Mouse (Mus musculus): Measurements from ENCODE around the gene 2410002F23Rik. TPM values are rescaled to one million over a fixed set of nuclear protein-coding genes. Genes with fewer than 3 reads are reported as not detected.
"Not testable (repeated sequence)": the region's sequence is repeated elsewhere in the genome, so short reads cannot be mapped to it uniquely, and the experiment has no call there.

2410002F23Rik gene
- polyA plus RNA-seq, 1 experiment from 2014 or later: 210 TPM

DNA sequence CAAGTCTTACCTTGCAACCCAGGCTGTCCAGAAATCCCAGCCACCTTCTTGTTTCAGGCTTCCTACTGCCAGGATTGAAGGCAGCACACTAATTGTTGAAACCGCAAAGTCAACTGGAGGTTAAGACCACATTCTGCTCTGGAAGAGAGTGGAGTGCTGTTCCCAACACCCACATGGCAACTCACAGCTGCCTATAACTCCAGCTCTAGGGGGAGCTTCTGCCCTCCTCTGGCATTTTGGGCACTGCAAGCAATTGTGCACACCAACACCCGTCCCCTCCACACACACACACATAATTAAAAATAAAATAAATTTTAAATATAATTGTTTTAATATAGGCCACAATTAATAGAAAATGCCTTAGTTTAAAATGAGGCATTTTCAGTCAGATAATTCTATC, 5.4 kb upstream of the 2410002F23Rik start:
- peaks cover 7% of the 10 kb centered on the region for H3K4me1 ChIP-seq
- H3K36me3 ChIP-seq: no peaks in the 10 kb centered on the region
- H3K9ac ChIP-seq: no peak overlapping the region
- no peak overlapping the region for H3K4me2 ChIP-seq
- H3K27ac ChIP-seq: no peak overlapping the region
- 61% methylated on average over 2 of the region's 2 CpGs for WGBS
- no peaks in the 10 kb centered on the region for H3K27me3 ChIP-seq
- H3K4me3 ChIP-seq: no peak overlapping the region
- ATAC-seq (ENCODE audit: insufficient number of reproducible peaks, insufficient read depth, low FRiP score, low TSS enrichment, low read depth): no peak
- H3K9me3 ChIP-seq: no peaks in the 10 kb centered on the region

DNA sequence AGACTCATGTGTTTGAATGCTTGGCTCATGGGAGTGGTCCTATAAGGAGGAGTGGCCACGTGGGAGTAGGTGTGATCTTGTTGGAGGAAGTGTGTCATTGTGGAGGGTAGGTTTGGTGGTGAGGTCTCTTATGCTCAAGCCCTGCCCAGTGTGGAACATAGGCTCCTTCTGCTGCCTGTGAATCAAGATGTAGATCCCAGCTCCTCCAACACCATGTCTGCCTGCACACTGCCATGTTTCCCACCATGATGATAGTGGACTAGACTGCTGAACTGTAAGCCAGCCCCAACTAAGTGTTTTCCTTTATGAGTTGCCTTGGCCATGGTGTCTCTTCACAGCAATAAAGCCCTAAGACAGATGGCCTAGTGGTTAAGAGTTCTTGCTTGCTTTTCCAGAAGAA, 2.4 kb upstream of the 2410002F23Rik start:
- ATAC-seq (ENCODE audit: insufficient number of reproducible peaks, insufficient read depth, low FRiP score, low TSS enrichment, low read depth): no peak
- no peak overlapping the region for H3K27ac ChIP-seq
- H3K9ac ChIP-seq: no peak overlapping the region
- WGBS: 60% methylated on average over 1 of the region's 1 CpGs
- no peak overlapping the region for H3K4me2 ChIP-seq
- H3K36me3 ChIP-seq: peaks cover 13% of the 10 kb centered on the region
- H3K4me3 ChIP-seq: no peak overlapping the region
- H3K4me1 ChIP-seq: peaks cover 19% of the 10 kb centered on the region
- no peaks in the 10 kb centered on the region for H3K27me3 ChIP-seq
- no peaks in the 10 kb centered on the region for H3K9me3 ChIP-seq

DNA sequence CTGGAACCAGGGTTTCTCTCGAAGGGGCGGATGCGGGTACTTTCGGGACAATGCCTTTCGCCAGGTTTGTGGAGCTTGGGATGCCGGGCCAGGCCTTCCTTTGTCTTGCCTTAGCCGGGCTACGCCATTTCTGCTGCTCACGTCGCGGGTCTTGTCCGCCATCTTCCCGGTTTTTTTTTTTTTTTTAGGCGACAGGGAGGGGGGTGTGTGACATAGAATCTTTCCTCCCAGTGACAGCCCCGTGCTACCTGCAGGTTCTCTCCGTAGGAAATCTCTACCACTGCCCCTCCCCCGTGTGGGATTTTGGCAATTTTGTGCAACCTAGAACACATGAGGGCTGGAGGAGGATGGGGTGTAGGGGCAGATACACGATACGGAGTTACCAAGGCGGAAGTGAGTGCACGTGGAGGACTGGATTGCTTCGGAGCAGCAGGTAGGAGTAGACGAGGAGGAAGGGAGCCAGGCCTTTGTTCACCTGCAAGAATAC, 505 bp downstream of the 2410002F23Rik start:
- peak overlapping the region; percentile 93 for H3K27ac ChIP-seq
- under 1% methylated on average over 23 of the region's 23 CpGs for WGBS
- peak overlapping the region; percentile 89 for H3K9ac ChIP-seq
- no peaks in the 10 kb centered on the region for H3K9me3 ChIP-seq
- ATAC-seq (ENCODE audit: insufficient number of reproducible peaks, insufficient read depth, low FRiP score, low TSS enrichment, low read depth): no peak
- H3K4me1 ChIP-seq: peaks cover 28% of the 10 kb centered on the region
- H3K4me2 ChIP-seq: peak overlapping the region; percentile 79
- peaks cover 38% of the 10 kb centered on the region for H3K36me3 ChIP-seq
- peak overlapping the region; percentile 91 for H3K4me3 ChIP-seq
- no peaks in the 10 kb centered on the region for H3K27me3 ChIP-seq

DNA sequence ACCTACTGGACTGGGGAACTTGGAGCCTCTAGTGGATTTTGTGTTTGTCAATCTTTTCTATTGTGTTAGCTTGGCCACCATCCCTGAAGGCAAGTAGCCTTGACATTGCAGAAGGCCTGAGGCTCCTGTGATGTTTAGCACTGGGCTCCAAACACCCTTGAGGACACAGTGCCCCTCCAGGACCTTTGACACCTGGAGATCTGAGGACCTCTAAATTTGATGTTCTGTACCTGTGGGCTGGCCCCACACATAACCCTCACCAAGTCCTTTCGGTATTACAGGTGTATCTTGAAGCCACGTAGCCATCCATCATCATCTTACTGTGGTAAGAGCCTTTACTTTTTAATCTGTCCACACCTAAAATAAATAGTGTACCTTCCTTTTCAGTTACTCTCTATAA, 1.4 kb downstream of the 2410002F23Rik start:
- Histone ChIP-seq H3K4me2 (peak overlapping the region; percentile 79), H3K27me3 (no peaks in the 10 kb centered on the region), H3K4me1 (peaks cover 30% of the 10 kb centered on the region), H3K9me3 (no peaks in the 10 kb centered on the region), H3K4me3 (peak overlapping the region; percentile 91), H3K9ac (peak overlapping the region; percentile 89), H3K36me3 (peaks cover 47% of the 10 kb centered on the region), H3K27ac (no peak overlapping the region)
- WGBS: 89% methylated on average over 2 of the region's 2 CpGs
- ATAC-seq (ENCODE audit: insufficient number of reproducible peaks, insufficient read depth, low FRiP score, low TSS enrichment, low read depth): no peak

DNA sequence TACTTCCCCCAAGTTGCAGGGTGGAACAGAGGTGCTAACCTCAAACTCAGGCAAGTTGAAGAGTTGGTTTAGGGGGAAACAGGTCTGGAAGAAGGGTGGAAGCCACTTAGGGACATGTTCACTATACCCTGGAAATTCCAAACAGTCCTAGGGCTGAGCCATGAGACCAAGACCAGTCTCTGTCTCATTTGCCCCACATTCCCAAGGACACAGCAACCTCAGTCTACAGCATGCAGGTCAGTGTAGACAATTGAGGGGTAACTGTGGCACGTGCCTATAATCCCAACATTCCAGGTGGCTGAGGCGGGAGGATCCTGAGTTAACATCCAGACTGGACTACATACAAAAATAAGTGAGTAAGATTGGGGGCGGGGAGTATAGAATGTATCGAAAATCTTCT, 2.7 kb downstream of the 2410002F23Rik start:
- peaks cover 57% of the 10 kb centered on the region for H3K36me3 ChIP-seq
- WGBS: 92% methylated on average over 4 of the region's 4 CpGs

DNA sequence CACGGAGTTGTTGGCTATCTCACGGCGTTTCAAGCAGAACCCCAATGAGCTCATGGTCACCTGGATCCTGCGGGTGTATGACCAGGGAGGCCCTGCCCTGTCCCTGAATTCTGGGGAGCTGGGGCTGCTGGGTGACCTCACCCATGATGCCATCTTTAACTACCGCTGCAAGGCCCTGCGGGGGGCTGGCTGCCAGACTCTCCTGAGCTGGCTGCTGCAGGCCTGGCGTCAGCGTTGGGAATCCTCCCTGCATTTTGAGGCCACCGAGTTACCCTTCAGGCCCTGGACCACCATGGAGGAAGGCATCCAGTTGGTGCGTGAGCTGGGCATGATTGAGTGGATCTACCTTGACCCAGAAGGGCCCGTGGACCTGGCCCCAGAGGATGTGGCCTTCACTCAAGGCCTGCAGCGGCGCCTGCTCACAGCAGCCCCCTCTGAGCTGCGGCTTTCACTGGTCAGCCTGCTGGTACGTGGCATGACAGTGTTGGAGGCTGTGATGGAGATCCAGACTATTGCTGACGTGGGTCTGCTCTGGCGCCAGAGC, 4.3 kb downstream of the 2410002F23Rik start:
- not testable (repeated sequence) for H3K27me3 ChIP-seq; H3K4me3 ChIP-seq; H3K9me3 ChIP-seq; ATAC-seq (ENCODE audit: insufficient number of reproducible peaks, insufficient read depth, low FRiP score, low TSS enrichment, low read depth); H3K9ac ChIP-seq; H3K27ac ChIP-seq; H3K4me2 ChIP-seq
- WGBS: 89% methylated on average over 17 of the region's 17 CpGs
- H3K4me1 ChIP-seq: peaks cover 25% of the 10 kb centered on the region
- peaks cover 61% of the 10 kb centered on the region for H3K36me3 ChIP-seq

More for the DNA sequence above, 2.7 kb downstream of the 2410002F23Rik start:
- H3K9me3 ChIP-seq: no peaks in the 10 kb centered on the region
- H3K27ac ChIP-seq: no peak overlapping the region
- H3K4me1 ChIP-seq: peaks cover 31% of the 10 kb centered on the region
- H3K27me3 ChIP-seq: no peaks in the 10 kb centered on the region
- H3K9ac ChIP-seq: no peak overlapping the region
- H3K4me3 ChIP-seq: no peak overlapping the region
- no peak for ATAC-seq (ENCODE audit: insufficient number of reproducible peaks, insufficient read depth, low FRiP score, low TSS enrichment, low read depth)
- H3K4me2 ChIP-seq: no peak overlapping the region

DNA sequence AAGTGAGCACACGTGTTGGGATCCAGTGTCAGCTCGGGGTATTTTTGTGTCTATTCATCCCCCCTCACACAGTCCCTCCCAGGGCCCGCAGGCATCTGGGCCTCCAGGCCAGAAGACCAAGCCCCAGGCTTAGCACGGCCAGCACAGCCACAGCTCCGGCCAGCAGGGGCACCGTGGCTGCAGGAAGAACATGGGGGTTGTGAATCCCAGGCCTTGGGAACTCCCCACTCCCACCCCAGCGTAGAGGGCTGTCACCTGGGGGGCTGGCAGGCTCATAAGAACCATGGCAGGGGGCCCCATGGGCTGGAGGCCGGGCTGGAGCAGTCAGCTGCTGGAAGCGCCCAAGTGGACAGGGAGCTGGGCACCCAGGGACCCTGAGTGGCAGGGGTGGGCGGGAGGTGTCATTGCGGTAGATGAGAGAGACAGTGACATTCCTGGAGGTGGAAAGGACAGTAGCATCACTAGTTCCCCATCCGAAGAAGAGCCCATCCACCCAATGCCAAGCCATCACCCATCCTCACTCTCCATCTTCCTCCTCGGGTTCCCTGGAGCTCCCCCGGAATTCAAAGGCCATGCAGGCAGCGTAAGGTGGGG, 6.6 kb downstream of the 2410002F23Rik start:
- WGBS: 64% methylated on average over 15 of the region's 15 CpGs
- no peak overlapping the region for H3K4me2 ChIP-seq
- ATAC-seq (ENCODE audit: insufficient number of reproducible peaks, insufficient read depth, low FRiP score, low TSS enrichment, low read depth): no peak
- H3K4me1 ChIP-seq: peaks cover 17% of the 10 kb centered on the region
- H3K4me3 ChIP-seq: no peak overlapping the region
- no peak overlapping the region for H3K9ac ChIP-seq
- no peaks in the 10 kb centered on the region for H3K27me3 ChIP-seq
- H3K36me3 ChIP-seq: peaks cover 57% of the 10 kb centered on the region
- no peaks in the 10 kb centered on the region for H3K9me3 ChIP-seq
- peak overlapping the region; percentile 7; the same call in 1 of the 2 replicates for H3K27ac ChIP-seq

DNA sequence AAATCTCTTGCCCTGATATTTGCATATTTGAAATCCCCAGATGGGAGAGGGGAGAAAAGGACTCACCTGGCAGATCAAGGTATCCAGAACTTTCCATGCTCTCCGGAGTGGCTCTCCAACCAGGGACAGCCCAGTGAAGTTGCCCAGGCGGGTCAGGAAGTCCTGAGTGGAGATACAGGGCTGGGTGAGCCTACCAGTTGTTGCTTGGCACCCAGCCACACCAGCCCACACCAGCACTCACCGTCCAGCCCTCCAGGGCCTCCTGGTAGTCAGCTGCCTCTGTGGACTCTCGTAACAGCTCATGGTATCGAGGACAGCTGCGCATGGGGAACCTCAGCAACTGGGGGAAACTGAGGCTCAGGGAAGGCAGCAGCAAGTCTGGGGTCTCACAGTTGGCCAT, 8.4 kb downstream of the 2410002F23Rik start:
- Histone ChIP-seq H3K27ac (no peak overlapping the region), H3K4me3 (no peak overlapping the region), H3K9ac (no peak overlapping the region), H3K4me1 (peaks cover 4% of the 10 kb centered on the region; the same call in 1 of the 2 replicates), H3K27me3 (no peaks in the 10 kb centered on the region), H3K4me2 (no peak overlapping the region), H3K9me3 (no peaks in the 10 kb centered on the region), H3K36me3 (peaks cover 40% of the 10 kb centered on the region)
- WGBS: 82% methylated on average over 6 of the region's 6 CpGs
- ATAC-seq (ENCODE audit: insufficient number of reproducible peaks, insufficient read depth, low FRiP score, low TSS enrichment, low read depth): no peak

DNA sequence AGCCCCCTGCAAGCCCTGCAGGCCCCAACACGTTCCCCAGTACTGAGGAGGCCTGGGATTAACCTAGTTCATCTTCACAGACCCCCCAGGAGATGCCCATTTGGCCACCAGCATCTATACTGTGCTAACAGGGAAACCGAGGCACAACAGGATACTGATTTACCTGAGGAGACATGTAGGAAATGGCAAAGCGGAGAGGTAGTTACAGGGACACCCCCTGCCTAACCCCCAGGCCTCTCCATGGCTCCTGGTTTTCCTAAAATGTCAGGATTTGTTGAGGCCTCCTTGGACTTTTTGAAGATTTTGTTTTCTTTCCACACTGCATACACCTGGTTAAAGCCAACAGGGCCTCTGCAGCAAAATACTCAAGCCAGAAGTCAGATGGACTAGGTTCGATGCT, 10.8 kb downstream of the 2410002F23Rik start, which contains the start of gene Acp4:
Gene Acp4 (minus strand): TSS at position 101 of the 400 bp plus-strand sequence.
- H3K4me3 ChIP-seq: no peak within 1 kb of the TSS
- no peaks in the 10 kb centered on the region for H3K9me3 ChIP-seq
- H3K36me3 ChIP-seq: peaks cover 21% of the 10 kb centered on the region
- H3K9ac ChIP-seq: no peak within 1 kb of the TSS
- H3K27me3 ChIP-seq: peaks cover 8% of the 10 kb centered on the region
- no peak for ATAC-seq (ENCODE audit: insufficient number of reproducible peaks, insufficient read depth, low FRiP score, low TSS enrichment, low read depth)
- H3K4me2 ChIP-seq: no peak within 1 kb of the TSS
- 0 out of 2 replicates have a peak, but pooled peaks cover 3% of the 10 kb centered on the region for H3K4me1 ChIP-seq
- no peak within 1 kb of the TSS for H3K27ac ChIP-seq
- WGBS: 75% methylated on average over 4 of the region's 4 CpGs

DNA sequence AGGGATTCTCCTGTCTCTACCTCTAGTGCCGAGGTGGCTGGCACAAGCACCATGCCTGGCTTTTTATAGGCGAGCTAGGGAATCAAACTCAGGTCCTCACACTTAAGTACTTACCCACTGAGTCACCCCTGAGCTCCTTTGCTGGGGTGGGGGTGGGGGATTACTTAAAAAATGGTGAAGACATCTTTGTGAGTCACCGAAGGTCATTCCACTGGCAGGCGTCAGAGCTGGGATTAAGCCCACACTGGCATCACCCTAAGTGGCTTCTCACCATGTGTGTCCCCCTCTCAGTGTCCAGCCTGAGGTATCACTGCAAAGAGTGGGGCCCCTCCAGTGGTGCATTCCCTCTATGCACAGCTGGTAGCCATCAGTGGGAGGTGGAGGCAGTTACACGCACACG, 13.9 kb downstream of the 2410002F23Rik start:
- Histone ChIP-seq H3K27ac (no peak overlapping the region), H3K9ac (no peak overlapping the region), H3K4me3 (no peak overlapping the region), H3K9me3 (no peaks in the 10 kb centered on the region), H3K4me1 (peaks cover 6% of the 10 kb centered on the region; the same call in 1 of the 2 replicates), H3K4me2 (no peak overlapping the region), H3K27me3 (peaks cover 28% of the 10 kb centered on the region), H3K36me3 (no peaks in the 10 kb centered on the region; the same call in 1 of the 2 replicates)
- WGBS: 71% methylated on average over 6 of the region's 6 CpGs
- ATAC-seq (ENCODE audit: insufficient number of reproducible peaks, insufficient read depth, low FRiP score, low TSS enrichment, low read depth): no peak

DNA sequence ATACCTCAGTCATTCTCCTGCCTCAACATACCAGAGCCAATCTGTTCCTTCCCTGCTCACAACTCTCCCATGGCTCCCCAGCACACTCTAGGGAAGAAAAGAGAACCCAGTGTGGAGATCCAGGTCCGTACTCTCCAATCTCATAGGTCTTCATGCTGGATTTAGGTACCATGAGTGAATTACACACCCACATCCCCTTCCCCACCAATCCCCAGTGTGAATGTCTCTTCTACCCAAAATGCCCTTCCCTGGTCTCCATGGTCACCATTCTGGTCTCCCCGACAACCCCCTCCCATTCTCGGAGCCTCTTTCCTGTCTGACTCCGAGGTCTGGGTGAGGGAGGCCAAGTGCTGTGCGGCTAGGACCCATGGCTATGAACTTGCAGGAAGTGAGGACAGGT, 14.6 kb downstream of the 2410002F23Rik start, which contains the start of gene Gm15517:
Gene Gm15517 (plus strand): TSS at position 301 of the 400 bp plus-strand sequence.
- Histone ChIP-seq H3K9ac (no peak within 1 kb of the TSS), H3K27ac (no peak within 1 kb of the TSS), H3K27me3 (peaks cover 33% of the 10 kb centered on the region), H3K36me3 (no peaks in the 10 kb centered on the region), H3K4me1 (peaks cover 6% of the 10 kb centered on the region; the same call in 1 of the 2 replicates), H3K4me2 (no peak within 1 kb of the TSS), H3K4me3 (no peak within 1 kb of the TSS), H3K9me3 (no peaks in the 10 kb centered on the region)
- ATAC-seq (ENCODE audit: insufficient number of reproducible peaks, insufficient read depth, low FRiP score, low TSS enrichment, low read depth): no peak
- 50% methylated on average over 5 of the region's 5 CpGs for WGBS

Data from embryonic facial prominence, embryonic 13.5 days (tissue).